Mouse (Mus musculus): Measurements from ENCODE around the gene Tuba3a. TPM values are rescaled to one million over a fixed set of nuclear protein-coding genes. Genes with fewer than 3 reads are reported as not detected.

Gene Tuba3a
- not detected in 2 replicates for total RNA-seq (2015; ENCODE audit: low replicate concordance)
- total RNA-seq (2017; ENCODE audit: low replicate concordance): not detected in 2 replicates

DNA sequence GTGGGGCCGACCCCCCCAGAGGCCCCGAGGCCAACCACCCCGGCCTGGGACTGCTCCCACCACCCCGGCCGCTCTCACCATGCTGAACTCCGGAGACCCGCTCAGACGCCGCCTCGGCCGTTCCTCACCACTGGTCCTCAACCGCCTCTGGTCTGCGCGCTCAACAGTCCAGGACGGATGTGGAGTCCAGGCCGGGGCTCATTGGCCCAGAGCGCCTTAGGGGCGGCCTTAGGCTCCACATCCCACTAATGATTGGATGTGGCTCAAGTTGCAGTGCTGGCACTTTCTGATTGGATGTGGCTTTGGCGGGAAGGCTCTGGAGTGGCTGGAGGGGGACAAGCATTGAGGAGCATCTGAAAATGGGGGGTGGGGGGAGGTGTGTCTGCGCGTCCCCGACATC, at the start of gene Tuba3a:
TSS of gene Tuba3a (minus strand) at position 153 of the 400 bp plus-strand sequence.
- no peak for ATAC-seq (replicated peaks; ENCODE audit: low FRiP score, poor library complexity, severe bottlenecking)

DNA sequence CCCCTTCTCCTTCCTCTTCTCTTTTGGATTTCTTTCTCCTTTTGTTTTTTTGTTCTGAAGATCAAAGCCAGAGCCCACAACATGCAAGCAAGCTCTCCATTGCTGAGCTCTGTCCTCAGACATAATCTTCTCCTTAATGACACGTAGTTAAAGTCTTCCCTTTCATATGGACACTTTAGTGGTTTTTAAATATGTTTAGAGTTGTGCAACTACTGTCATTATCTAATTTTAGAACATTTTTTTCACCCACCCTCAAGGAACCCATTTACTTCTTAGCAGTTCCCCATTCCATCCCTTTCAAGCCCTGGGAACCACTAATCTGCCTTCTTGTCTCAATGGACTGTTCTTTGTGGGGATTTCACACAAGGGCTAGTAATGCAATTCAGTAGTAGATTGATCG, 48.5 kb upstream of the Tuba3a start:
- no peak for ATAC-seq (replicated peaks; ENCODE audit: low FRiP score, poor library complexity, severe bottlenecking)

DNA sequence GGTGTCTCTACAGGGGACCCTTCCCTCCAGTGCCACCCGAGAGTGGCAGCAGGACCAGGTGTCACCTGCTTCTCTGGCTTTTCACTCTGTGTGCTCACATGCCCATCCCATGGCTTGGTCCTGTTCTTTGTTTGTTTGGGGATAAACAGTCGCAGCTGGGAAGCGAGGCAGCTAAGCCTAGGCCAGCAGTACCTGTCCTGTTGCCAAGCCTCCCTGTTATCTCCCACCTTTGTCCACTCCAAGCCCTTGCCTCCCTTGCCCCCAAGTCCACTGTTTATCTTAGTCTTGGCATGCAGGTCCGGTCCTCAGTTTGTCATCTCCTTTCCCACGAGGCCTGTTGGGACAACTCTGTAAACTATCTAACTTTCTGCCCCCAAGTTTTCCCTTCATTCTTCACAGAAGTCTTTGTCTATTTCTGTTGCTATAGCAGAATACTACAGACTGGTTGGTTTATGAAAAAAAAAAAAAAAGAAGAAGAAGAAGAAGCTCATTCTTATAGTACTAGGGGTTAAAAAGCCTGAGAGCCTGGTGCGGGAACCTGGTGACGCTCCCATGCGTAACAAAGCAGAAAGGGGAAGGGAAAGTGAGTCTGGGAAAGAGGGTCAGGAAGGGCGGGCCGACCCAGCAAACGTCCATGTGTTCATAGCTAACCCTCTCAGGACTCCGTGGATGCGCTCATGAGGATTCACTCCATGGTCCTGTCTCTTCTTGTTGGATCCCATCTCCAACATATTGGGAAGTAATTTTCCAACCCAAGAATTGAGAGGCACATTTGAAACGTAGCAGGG, 47.5 kb upstream of the Tuba3a start:
- no peak for ATAC-seq (replicated peaks; ENCODE audit: low FRiP score, poor library complexity, severe bottlenecking)

DNA sequence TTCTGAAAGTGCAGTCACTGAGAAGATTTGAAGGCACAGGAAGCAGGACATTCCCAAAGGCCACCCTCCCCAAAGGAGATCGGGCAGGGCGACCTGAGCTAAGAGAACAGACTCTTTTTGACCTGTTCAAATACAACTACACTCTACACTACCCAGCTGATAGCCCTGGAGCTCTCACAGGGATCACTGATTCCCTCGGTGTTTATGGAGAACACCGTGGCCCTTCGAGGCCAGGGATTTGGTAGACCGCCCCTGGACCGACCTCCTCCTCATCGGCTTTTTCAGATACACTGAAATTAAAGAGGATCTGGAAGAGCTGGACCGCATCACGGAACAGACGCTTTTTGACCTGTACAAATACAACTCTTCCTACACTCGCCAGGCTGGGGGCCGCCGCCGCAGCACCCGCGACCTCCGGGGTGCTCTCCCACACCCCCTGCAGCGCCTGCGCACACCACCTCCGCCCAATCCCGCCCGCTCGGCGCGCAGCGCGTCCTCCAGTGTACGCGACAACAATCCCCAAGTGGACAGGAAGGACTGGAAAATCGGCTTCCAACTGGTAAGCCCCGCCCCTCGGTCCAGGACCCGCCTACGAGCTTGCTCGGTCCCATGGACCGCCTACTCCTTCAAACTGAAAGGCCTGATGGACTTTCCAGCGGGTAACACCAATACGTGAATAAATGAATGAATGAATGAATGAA, 44.9 kb upstream of the Tuba3a start:
- ATAC-seq (replicated peaks; ENCODE audit: low FRiP score, poor library complexity, severe bottlenecking): no peak

DNA sequence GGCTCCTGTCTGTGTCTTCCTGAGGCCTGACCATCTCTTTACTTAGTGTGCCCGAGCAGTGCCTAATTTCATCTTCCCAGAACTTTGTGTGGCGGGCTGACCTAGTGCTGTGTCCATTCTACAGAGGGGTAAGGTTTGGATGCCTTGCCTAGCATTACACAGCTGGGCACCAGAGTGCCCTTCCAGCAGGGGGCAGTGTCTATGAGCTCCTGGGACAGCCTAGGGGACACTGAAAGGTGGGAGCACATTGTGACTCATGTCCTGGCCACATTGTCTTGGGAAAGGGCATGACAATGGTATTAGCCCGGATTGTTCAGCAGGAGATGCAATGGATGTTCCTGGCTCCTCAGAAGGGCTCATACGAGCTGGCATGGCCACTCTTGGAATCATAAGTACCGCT, 42.4 kb upstream of the Tuba3a start:
- ATAC-seq (replicated peaks; ENCODE audit: low FRiP score, poor library complexity, severe bottlenecking): no peak

DNA sequence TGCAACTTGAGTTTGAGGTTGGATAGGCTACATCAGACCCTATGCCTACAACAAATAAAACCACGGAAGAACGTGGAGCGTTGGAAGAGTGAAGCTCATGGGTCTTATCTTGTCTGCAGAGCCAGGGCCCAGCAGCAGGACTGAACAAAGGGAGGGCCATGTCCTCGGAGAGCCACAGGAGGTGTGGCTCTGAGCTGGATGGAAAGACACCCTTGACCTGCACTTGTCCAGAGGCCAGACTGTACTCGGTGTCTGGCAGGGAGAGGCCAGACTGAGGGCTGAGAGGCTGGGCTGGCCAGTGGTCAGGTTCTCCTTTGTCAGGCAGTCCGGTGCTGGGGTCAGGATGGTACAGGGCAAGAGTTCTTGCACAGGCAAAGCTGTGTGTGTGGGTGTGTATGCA, 39.5 kb upstream of the Tuba3a start:
- ATAC-seq (replicated peaks; ENCODE audit: low FRiP score, poor library complexity, severe bottlenecking): no peak

DNA sequence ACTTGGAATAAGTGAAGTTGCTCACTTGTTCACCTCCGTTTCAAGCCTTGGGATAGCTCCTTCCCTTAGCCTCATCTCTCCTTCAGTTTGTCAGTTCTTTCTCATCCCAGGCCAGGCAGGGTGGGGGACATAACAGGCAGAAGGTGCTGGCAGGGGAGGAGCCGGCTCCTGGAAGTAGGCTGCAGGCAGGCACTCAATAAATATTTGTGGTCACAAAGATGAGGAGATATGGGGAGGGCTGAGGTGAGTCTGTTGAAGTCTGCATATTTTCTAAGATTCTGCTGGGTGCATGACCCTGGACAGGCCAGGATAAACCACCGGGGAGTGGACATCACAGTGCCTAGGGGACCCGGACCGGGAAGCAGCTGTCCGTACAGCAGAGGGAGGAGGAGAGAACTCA, 37.7 kb upstream of the Tuba3a start:
- ATAC-seq (replicated peaks; ENCODE audit: low FRiP score, poor library complexity, severe bottlenecking): no peak

DNA sequence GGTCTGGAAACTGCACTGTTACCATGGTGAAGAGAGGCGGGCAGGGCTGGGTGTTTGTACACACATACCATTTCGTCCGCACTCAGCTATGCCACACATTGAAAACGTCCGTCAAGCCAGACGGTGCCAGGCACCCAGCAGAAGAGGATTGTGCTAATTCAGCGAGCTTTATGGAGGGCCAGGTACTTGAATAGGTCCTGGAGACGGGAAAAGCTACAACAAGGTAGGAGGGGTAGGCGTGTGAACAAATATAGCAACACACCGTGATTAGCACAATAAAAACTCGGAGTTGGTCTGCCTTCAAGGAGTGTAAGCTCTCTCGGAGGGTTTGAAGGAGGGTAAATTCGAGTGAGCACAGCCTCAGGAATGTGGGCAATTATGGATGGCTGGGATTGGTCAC, 37.0 kb upstream of the Tuba3a start:
- ATAC-seq (replicated peaks; ENCODE audit: low FRiP score, poor library complexity, severe bottlenecking): no peak

DNA sequence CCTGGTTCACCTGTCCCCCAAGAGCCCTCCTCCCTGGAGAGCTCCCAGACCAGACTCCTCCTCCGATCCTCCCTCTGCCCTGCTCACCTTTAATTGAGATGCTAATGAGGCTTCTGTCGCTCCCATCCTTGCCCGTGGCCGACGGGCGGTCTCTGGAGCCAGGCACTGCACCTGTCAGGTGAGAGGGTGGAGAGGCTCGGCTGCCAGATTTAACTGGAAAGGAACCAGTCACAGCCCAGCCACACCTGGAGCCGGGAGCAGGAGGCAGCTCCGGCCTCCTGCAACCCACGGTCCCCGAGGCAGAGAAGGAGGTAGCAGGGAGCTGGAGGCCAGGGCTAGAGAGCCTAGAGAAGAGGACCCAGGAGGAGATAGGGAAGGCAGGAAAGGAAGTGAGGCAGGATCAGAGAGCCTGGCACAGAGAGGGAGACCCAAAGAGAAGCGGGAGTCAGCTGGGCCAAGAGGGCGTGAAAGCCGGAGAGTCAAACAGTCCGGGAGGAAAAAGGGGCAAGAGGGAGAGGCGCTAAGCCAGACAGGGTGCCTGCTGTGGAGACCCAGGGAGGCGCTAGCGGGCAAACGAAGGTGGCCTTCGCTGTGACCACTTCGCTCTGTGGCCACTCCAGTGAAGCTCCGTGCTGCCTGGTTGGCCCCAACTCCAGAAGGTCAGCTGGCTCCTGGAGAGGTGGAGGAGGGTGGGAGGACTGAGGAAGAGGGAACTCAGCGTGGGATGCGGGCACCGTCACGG, 35.4 kb upstream of the Tuba3a start:
- no peak for ATAC-seq (replicated peaks; ENCODE audit: low FRiP score, poor library complexity, severe bottlenecking)

DNA sequence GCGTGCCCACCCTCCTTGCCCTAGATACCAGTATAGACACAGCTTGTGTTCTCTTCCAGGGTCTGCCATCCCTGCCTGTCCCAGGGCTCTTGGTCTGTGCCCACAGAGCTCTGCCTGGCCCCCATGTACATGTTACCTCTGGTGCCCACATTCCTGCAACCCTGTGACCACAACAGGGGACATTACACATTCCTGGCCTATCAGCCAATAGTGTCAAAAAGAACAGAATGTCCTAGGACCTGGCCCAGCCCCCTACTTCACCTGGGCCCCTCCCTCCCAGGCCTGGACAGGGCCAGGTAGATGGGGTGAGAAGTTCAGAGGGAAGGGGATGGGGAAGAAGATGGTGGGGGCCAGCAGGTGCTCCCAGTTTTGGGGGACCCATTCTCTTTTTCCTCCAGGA, 34.5 kb upstream of the Tuba3a start, which contains the start of gene Scnn1a:
TSS of gene Scnn1a (plus strand) at position 337 of the 400 bp plus-strand sequence.
- no peak for ATAC-seq (replicated peaks; ENCODE audit: low FRiP score, poor library complexity, severe bottlenecking)

DNA sequence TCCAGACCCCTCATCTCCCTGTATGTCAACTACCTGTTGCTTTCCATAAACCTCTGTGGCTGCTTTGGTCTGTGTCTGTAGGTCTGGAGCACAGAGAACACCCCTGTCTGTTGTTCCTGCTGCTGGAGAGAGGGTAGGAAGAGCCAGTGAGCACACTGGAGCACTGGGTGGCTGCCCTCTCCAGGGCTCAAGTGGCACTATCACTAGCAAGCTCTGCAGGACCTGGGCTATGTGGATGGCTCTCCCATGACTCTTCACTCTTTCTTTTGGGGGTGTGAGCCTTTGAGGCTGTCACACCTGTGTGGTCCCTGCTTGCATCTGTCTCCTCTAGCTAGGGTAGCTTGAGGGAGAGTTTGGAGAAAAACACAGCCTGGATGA, 34.1 kb upstream of the Tuba3a start:
- ATAC-seq (replicated peaks; ENCODE audit: low FRiP score, poor library complexity, severe bottlenecking): no peak

DNA sequence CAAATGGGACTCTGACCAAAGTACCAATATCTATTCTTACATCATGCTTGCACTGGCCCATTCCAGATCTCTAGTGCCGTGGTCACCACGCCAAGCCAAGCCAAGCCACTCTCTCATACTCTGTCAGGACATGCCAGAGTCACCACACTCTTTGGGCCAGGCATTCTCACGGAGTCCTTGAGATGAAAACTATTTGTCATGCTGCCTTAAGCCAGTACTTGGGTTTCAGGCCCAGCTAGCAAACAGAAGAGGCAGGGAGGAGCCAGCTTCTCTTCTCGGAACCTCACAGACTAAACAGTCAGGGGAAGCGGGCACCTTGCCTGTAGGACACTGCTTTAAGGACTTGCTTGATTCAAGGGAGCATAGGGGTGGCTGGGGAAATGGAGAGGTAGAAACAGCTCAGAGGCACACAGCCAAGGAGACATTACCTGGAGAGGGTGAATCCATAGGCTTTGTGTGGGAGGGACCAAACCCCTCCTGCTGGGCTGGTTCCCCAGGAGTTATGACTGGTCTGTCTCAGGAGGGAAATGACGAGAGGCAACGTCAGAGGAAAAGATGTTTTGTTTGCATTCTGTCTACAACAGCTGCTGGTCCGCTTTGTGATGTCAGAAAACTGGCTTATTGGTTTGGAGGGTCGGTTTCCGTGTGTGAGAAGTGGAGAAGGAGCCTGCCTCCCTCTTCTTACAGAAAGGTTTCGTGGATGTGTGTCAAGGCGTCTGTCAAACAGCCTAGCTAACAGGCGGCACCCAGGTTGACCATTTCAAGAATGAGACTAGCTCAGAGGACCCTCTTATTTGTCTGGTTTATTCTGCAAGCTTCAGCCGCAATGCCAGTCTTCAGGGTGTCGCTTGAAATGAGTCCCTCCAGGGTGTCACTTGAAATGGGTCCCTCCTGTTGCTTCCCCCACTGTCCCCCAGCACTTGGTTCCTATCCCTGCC, 33.4 kb upstream of the Tuba3a start:
- no peak for ATAC-seq (replicated peaks; ENCODE audit: low FRiP score, poor library complexity, severe bottlenecking)

DNA sequence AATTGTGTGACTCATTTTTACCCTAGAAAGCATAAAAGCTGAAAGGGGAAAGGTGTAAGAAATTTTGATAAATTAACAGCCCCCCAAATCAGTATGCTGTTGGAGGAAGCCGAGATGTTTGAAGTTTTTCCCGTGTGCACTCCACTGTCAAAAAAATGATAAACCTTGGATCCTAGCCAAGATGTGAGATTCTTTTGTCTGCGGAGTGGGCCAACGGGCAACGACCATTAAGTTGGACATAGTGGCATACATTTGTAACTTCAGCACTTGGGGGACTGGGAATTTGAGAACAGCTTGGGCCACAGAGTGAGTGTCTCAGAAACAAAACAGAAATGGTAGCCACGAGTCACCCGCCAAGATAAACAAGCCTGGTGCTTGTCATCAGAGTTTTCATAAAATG, 31.2 kb upstream of the Tuba3a start:
- no peak for ATAC-seq (replicated peaks; ENCODE audit: low FRiP score, poor library complexity, severe bottlenecking)

DNA sequence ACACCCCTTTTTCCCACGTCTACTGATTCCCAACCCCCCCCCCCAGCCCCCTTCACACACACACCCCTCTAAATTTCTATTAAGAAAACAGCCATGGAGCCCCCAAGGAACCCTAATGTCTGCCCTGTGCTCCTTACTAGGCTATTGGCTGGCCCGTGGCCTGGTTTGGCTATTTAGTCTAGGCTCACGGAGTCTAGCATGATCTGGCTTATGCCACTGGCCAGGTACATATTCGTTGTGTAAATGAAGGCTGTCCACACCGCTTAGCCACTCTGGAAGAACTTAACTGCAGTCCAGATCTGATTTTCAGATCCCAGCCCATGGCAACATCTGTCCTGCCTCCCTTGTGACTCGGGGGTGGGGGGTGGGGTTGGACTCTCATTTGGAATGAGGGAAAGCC, 28.9 kb upstream of the Tuba3a start:
- no peak for ATAC-seq (replicated peaks; ENCODE audit: low FRiP score, poor library complexity, severe bottlenecking)

DNA sequence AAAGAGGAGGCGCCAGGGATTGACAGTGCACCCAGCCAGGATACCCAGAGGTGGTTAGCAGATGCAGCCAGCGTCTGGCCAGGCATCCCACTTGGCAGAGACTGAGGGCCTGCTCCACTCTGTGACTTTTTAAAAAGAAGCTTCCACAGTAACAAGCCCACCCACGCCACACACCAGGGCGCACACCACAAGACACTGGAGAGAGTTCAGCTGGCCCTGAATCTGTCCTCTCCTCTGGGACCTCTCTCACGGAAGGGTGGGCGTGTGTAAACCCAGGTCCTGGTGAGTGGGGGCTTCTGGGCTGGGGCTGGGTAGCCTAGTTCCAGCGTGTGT, 28.4 kb upstream of the Tuba3a start:
- ATAC-seq (replicated peaks; ENCODE audit: low FRiP score, poor library complexity, severe bottlenecking): no peak

DNA sequence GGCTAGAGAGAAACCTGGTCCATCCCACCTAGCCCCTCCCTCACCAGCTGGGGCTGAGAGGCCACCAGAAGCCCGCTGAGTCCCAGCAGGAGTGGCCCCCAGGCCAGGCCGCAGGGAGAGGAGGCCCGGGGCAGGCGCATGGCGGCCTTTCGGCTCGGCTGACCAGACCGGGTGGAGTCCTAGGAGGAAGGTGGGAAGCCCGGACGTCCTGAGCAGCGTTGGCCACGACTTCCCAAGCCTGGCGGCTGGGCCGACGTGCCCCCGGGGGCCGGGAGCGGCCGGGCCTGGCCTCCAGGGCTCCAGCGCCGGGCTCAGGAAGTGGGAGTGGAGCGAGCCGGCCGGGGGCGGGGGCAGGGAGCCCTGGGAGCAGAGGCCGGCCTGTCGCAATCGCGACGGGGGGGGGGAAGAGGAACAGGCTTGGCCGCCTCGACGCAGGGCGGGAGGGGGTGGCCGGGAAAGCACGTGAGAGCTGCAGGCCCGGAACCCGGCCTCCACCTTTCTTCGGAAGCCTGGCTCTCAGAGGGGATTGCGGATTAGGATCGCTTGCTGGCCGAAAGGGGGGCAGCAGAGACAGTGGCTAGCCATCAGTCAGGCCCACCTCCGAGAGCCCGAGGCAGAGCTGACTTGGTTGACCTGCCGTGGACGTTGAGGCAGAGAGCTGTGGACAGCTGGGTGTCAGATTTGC, 27.8 kb upstream of the Tuba3a start, which contains the start of gene Ltbr:
TSS of gene Ltbr (minus strand) at position 340 of the 685 bp plus-strand sequence.
- ATAC-seq (replicated peaks; ENCODE audit: low FRiP score, poor library complexity, severe bottlenecking): no peak

DNA sequence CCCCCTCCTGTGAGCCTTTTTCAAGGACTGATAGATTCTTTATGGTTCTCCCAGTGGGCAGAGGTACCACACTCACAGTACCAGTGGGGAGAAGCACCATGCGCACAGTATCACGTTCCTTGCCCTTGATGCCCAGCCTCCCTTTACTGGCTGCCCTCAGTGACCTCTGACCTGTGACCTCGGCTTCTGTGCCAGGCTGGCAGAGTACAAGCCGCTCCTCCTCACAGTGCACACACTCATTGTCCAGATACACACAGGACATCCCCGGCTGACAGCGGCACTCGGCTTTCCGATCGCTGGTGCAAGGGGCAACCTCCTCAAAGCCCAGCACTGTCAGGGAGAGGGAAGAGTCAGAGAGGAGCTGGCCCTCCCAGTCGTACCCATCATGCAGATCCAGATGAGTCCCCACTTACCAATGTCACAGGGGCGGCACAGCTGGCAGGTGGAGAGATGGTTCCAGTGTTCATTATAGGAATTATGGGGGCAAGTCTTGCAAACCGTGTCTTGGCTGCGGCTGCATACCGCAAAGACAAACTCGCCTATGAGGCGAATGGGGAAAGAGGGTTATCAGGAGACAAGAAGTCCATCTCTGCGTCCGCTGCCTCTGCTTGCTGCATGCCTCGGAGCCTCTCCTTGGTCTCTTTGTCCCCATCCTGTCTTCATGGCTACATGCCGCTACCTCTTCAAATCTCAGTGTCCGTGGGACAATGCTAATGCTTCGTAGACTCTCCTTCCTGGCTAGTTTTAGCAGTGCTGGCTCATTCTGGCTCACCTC, 26.9 kb upstream of the Tuba3a start:
- no peak for ATAC-seq (replicated peaks; ENCODE audit: low FRiP score, poor library complexity, severe bottlenecking)

DNA sequence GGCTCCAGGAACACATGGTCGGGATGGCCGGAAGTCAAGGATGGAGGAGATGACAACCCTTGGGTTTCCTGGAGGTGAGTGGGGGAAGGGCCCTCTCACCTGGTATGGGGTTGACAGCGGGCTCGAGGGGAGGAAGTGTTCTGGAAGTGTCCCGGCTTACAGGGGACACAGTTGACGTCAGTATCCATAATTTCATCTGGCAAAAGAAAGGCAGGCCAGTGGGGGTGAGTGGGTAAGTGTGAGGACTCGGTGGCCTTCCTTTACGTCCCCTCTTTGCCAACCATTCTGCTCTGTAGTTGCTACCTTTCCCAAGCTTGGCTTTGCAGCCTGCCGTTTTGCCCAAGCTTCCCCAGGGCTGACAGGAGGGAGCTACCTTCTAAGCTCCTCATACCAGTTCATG, 26.3 kb upstream of the Tuba3a start:
- ATAC-seq (replicated peaks; ENCODE audit: low FRiP score, poor library complexity, severe bottlenecking): no peak
